Mouse (Mus musculus): ENCODE results near the gene 2410131K14Rik.

- TF ChIP-seq CTCF (conservative IDR thresholded peaks at IDR 0.05 in 1 of 2, IDR thresholded peaks at IDR 0.05 in 1 of 2; ENCODE audit: low read depth in 2 of 2, low read length in 2 of 2), result no peak
- no peak for TF ChIP-seq MAX (IDR thresholded peaks at IDR 0.05; ENCODE audit: low read length)
- no peak for TF ChIP-seq E2F4 (IDR thresholded peaks at IDR 0.05; ENCODE audit: insufficient replicate concordance, low read depth, low read length)
- no peak for TF ChIP-seq POLR2A (IDR thresholded peaks at IDR 0.05; ENCODE audit: low read depth, low read length)
- no peak for TF ChIP-seq TBP (conservative IDR thresholded peaks at IDR 0.05; ENCODE audit: low read depth, low read length)
- no peak for TF ChIP-seq KAT2A (IDR thresholded peaks at IDR 0.05; ENCODE audit: insufficient replicate concordance, low read length)
- no peak for TF ChIP-seq NELFE (IDR thresholded peaks at IDR 0.05; ENCODE audit: low read depth, low read length)
- TF ChIP-seq MAFK (IDR thresholded peaks at IDR 0.05; ENCODE audit: insufficient replicate concordance, low read length), result no peak
Observed at GRCm38 (mm10) chr5:118197421-118197820, 47.6 kb upstream of the 2410131K14Rik start.

Measured in CH12.LX (cell line).